Comparison of ENCODE assay signal across 9 mouse cellular contexts in genomic region chr11:74409757-74410174, GRCm38 (mm10). TPM values are rescaled to one million over a fixed set of nuclear protein-coding genes. Genes with fewer than 3 reads are reported as not detected.
DNase-seq lines count a peak whose midpoint lies in the region; ATAC-seq and TF ChIP-seq lines count a peak whose summit lies in the region.
"Had no signal": no experiment of that assay in that cellular context is flagged by ENCODE, and none has a peak within 500 bp of the region (broad histone marks: within the 10 kb centered on the region; RNA-seq: fewer than 3 reads in every experiment).

No protein-coding gene starts in this region.

- ATAC-seq in Patski: no peak
- ATAC-seq in forebrain, postnatal 0 days: peak; percentile 76
- ATAC-seq in hindbrain, embryonic 13.5 days (ENCODE audit: low FRiP score): peak; percentile 52

- H3K9me3 ChIP-seq in forebrain, postnatal 0 days (ENCODE audit: low read length): no peaks in the 10 kb centered on the region
- H3K9me3 ChIP-seq in hindbrain, embryonic 13.5 days: no peaks in the 10 kb centered on the region

- H3K4me1 ChIP-seq in forebrain, postnatal 0 days (ENCODE audit: insufficient read depth): peaks cover 7% of the 10 kb centered on the region
- H3K4me1 ChIP-seq in hindbrain, embryonic 13.5 days (replicated peaks): peaks cover 28% of the 10 kb centered on the region

- H3K36me3 ChIP-seq in forebrain, postnatal 0 days (ENCODE audit: insufficient read depth): peaks cover 4% of the 10 kb centered on the region; the same call in 1 of the 2 replicates
- peaks cover 23% of the 10 kb centered on the region for H3K36me3 ChIP-seq in hindbrain, embryonic 13.5 days

- TF ChIP-seq CTCF in Patski (IDR thresholded peaks at IDR 0.05): no peak
- TF ChIP-seq CTCF in forebrain, postnatal 0 days (IDR thresholded peaks at IDR 0.05; ENCODE audit: low read depth): no peak

- H3K27ac ChIP-seq in forebrain, postnatal 0 days (ENCODE audit: low read depth, low read length): peak overlapping the region; percentile 76
- peak overlapping the region; percentile 78 for H3K27ac ChIP-seq in hindbrain, embryonic 13.5 days

- no peaks in the 10 kb centered on the region for H3K27me3 ChIP-seq in Patski
- no peaks in the 10 kb centered on the region for H3K27me3 ChIP-seq in forebrain, postnatal 0 days (ENCODE audit: insufficient read depth, low read length)
- no peaks in the 10 kb centered on the region for H3K27me3 ChIP-seq in hindbrain, embryonic 13.5 days

- H3K4me3 ChIP-seq in forebrain, postnatal 0 days (ENCODE audit: low read depth, low read length): no peak overlapping the region
- H3K4me3 ChIP-seq in hindbrain, embryonic 13.5 days: no peak overlapping the region

- no peak overlapping the region for H3K4me2 ChIP-seq in forebrain, postnatal 0 days (ENCODE audit: low read depth)
- no peak overlapping the region for H3K4me2 ChIP-seq in hindbrain, embryonic 13.5 days

- CTCF ChIA-PET in Patski (lab: Charles Lee): interaction anchor here (0.9 to 1.7 kb wide), 4 partner anchors 9 to 122 kb away, joined by 3 to 4 read pairs (median 4); no protein-coding TSS in a partner anchor

- intact Hi-C loops in left cerebral cortex, postnatal 14 days (cut with DNase I): no loop called here

- in situ Hi-C loops in Patski (cut with MboI; ENCODE audit: low pct_unique_long_range_greater_than_20kb): loop anchor here (10.0 kb wide), 1 partner anchor 115 kb away; no protein-coding TSS in a partner anchor

- H3K9ac ChIP-seq in forebrain, postnatal 0 days: no peak overlapping the region
- 0 out of 2 replicates have a peak overlapping the region, but pooled peaks have one; percentile 19 for H3K9ac ChIP-seq in hindbrain, embryonic 13.5 days

- DNase-seq in Patski (ENCODE audit: low read depth, low spot score): peak; percentile 20
- DNase-seq in adrenal gland, postnatal 25 days: peak; percentile 62
- peak; percentile 71 for DNase-seq in forebrain, postnatal 0 days
- peak; percentile 49 to 51 for DNase-seq in left cerebral cortex, postnatal 14 days (ENCODE audit: low spot score in 2 of 2)
- peak; percentile 28 for DNase-seq in ovary, postnatal 10 days (ENCODE audit: low spot score)
- DNase-seq in spleen, postnatal 10 days (ENCODE audit: low spot score in 2 of 2): no peak

- 28% methylated on average over 4 of the region's 4 CpGs for WGBS in forebrain, postnatal 0 days
- WGBS in hindbrain, embryonic 13.5 days: 46% methylated on average over 4 of the region's 4 CpGs

- POLR2A ChIA-PET in Patski (lab: Charles Lee): no interaction called here

RNA-seq across cellular contexts. Expression of gene Olfr412, which starts 47.9 kb away (rescaled TPM):
- not detected for polyA plus RNA-seq in Patski (2021)
- total RNA-seq in adrenal gland, postnatal 25 days (2021): not detected in 2 replicates
- total RNA-seq in forebrain, postnatal 0 days (2014; rRNA removed): not detected in 2 replicates
- polyA plus RNA-seq in forebrain, postnatal 0 days (2015; fragmentation: Nextera tagmentation; extraction: Ambion mirVana): not detected in 2 replicates
- polyA plus RNA-seq in hindbrain, embryonic 13.5 days (2015; fragmentation: Nextera tagmentation; extraction: Ambion mirVana): not detected in 2 replicates
- not detected for total RNA-seq in left cerebral cortex, postnatal 14 days (2021)
- total RNA-seq: left cerebral cortex, postnatal 25 days had no signal
- polyA plus RNA-seq: testis, adult 2 months had no signal

RNA-seq across cellular contexts. Expression of gene Olfr411, which starts 57.3 kb away (rescaled TPM):
- polyA plus RNA-seq in Patski (2021): not detected
- total RNA-seq in adrenal gland, postnatal 25 days (2021): not detected in 2 replicates
- not detected in 2 replicates for total RNA-seq in forebrain, postnatal 0 days (2014; rRNA removed)
- polyA plus RNA-seq in forebrain, postnatal 0 days (2015; fragmentation: Nextera tagmentation; extraction: Ambion mirVana): not detected in 2 replicates
- not detected in 2 replicates for polyA plus RNA-seq in hindbrain, embryonic 13.5 days (2015; fragmentation: Nextera tagmentation; extraction: Ambion mirVana)
- total RNA-seq in left cerebral cortex, postnatal 14 days (2021): not detected
- total RNA-seq: left cerebral cortex, postnatal 25 days had no signal
- polyA plus RNA-seq: testis, adult 2 months had no signal

Comparison
In these comparisons a context has a peak if more than half of its experiments do, and no peak if none do; other contexts are left out.
1. DNase-seq: peak in Patski (single experiment), adrenal gland, postnatal 25 days (single experiment), forebrain, postnatal 0 days (single experiment), left cerebral cortex, postnatal 14 days (2 of 2) and ovary, postnatal 10 days (single experiment); none in spleen, postnatal 10 days (0 of 2).